Mouse (Mus musculus): ENCODE results near the gene Man2a1. TPM values are rescaled to one million over a fixed set of nuclear protein-coding genes. Genes with fewer than 3 reads are reported as not detected.

The Man2a1 gene
- polyA plus RNA-seq, 1 experiment from 2014 or later: 54.9 TPM

GRCm38 (mm10) chr17:64621649-64622351, 21.3 kb downstream of the Man2a1 start:
- no peak for TF ChIP-seq CTCF (IDR thresholded peaks at IDR 0.05)
- ATAC-seq: no peak
- no peaks in the 10 kb centered on the region for H3K27me3 ChIP-seq
- ChIA-PET POLR2A (interaction anchor here (1.2 kb wide), 1 partner anchor 8 kb away, joined by 4 read pairs; no protein-coding TSS in a partner anchor), CTCF (interaction anchor here (1.4 to 1.8 kb wide), 2 partner anchors 9 to 22 kb away, joined by 3 to 7 read pairs; partner anchors contain the start of gene Man2a1)
- DNase-seq (ENCODE audit: low read depth, low spot score): no peak
- in situ Hi-C loops (cut with MboI; ENCODE audit: low pct_unique_long_range_greater_than_20kb): loop anchor here (25.0 kb wide), 1 partner anchor 941 kb away; no protein-coding TSS in a partner anchor

- POLR2A ChIA-PET: interaction anchor here (1.2 kb wide), 1 partner anchor 8 kb away, joined by 4 read pairs; no protein-coding TSS in a partner anchor
- in situ Hi-C loops (cut with MboI; ENCODE audit: low pct_unique_long_range_greater_than_20kb): loop anchor here (25.0 kb wide), 1 partner anchor 940 kb away; no protein-coding TSS in a partner anchor
Observed at GRCm38 (mm10) chr17:64622352-64622886, 21.9 kb downstream of the Man2a1 start.

GRCm38 (mm10) chr17:64624439-64624838, 23.9 kb downstream of the Man2a1 start:
- ATAC-seq (no peak), DNase-seq (ENCODE audit: low read depth, low spot score) (no peak)
- in situ Hi-C loops (cut with MboI; ENCODE audit: low pct_unique_long_range_greater_than_20kb): loop anchor here (25.0 kb wide), 1 partner anchor 938 kb away; no protein-coding TSS in a partner anchor
- H3K27me3 ChIP-seq: no peaks in the 10 kb centered on the region
- ChIA-PET CTCF (interaction anchor here (1.0 to 1.5 kb wide), 2 partner anchors 11 to 15 kb away, joined by 4 read pairs; no protein-coding TSS in a partner anchor), POLR2A (no interaction called here)
- no peak for TF ChIP-seq CTCF (IDR thresholded peaks at IDR 0.05)

More at GRCm38 (mm10) chr17:64622352-64622886, 21.9 kb downstream of the Man2a1 start:
- ATAC-seq (no peak), DNase-seq (ENCODE audit: low read depth, low spot score) (no peak)
- TF ChIP-seq CTCF (IDR thresholded peaks at IDR 0.05): no peak
- no peaks in the 10 kb centered on the region for H3K27me3 ChIP-seq
- CTCF ChIA-PET: interaction anchor here (1.8 kb wide), 1 partner anchor 9 kb away, joined by 7 read pairs; no protein-coding TSS in a partner anchor

- no peaks in the 10 kb centered on the region for H3K27me3 ChIP-seq
- in situ Hi-C loops (cut with MboI; ENCODE audit: low pct_unique_long_range_greater_than_20kb): no loop called here
- CTCF ChIA-PET: interaction anchor here (1.3 kb wide), 1 partner anchor 9 kb away, joined by 4 read pairs; no protein-coding TSS in a partner anchor
- no peak for ATAC-seq
- no peak for DNase-seq (ENCODE audit: low read depth, low spot score)
- POLR2A ChIA-PET: no interaction called here
- TF ChIP-seq CTCF (IDR thresholded peaks at IDR 0.05): no peak
Observed at GRCm38 (mm10) chr17:64628796-64629195, 28.3 kb downstream of the Man2a1 start.

DNA sequence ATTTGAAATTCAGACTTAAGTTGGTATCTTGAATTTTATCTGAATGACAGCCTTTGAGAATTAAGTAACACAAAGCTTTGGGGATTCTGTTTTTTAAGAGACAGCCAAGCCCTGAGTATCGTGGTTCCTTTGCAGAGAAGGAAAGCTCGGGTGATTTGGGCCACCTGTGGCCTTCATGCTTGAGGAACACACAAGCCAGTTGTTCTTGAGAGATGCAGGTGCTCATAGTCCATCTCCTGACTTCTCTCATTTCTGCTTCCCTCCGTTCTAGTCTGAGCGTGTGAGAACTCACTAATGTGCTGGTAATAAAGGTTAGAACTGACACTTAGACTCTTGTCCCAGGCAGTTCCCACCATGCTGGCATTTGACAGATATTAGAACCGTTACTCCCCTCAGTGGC, 28.9 kb downstream of the Man2a1 start:
- no peak for DNase-seq (ENCODE audit: low read depth, low spot score)
- no peak for ATAC-seq
- no peaks in the 10 kb centered on the region for H3K27me3 ChIP-seq
- POLR2A ChIA-PET: interaction anchor here (1.2 kb wide), 1 partner anchor 8 kb away, joined by 4 read pairs; no protein-coding TSS in a partner anchor
- in situ Hi-C loops (cut with MboI; ENCODE audit: low pct_unique_long_range_greater_than_20kb): no loop called here
- no peak for TF ChIP-seq CTCF (IDR thresholded peaks at IDR 0.05)
- CTCF ChIA-PET: no interaction called here

GRCm38 (mm10) chr17:64630506-64630905, 30.0 kb downstream of the Man2a1 start:
- no peak for TF ChIP-seq CTCF (IDR thresholded peaks at IDR 0.05)
- POLR2A ChIA-PET: interaction anchor here (0.5 to 1.2 kb wide), 3 partner anchors 9 to 1327 kb away, joined by 3 to 4 read pairs (median 3); no protein-coding TSS in a partner anchor
- no peaks in the 10 kb centered on the region for H3K27me3 ChIP-seq
- no peak for DNase-seq (ENCODE audit: low read depth, low spot score)
- no peak for ATAC-seq
- CTCF ChIA-PET: interaction anchor here (1.3 kb wide), 1 partner anchor 9 kb away, joined by 7 read pairs; no protein-coding TSS in a partner anchor
- in situ Hi-C loops (cut with MboI; ENCODE audit: low pct_unique_long_range_greater_than_20kb): no loop called here

- ATAC-seq: no peak
- ChIA-PET POLR2A (no interaction called here), CTCF (interaction anchor here (1.0 to 1.6 kb wide), 2 partner anchors 14 to 20 kb away, joined by 3 to 4 read pairs; no protein-coding TSS in a partner anchor)
- no peaks in the 10 kb centered on the region for H3K27me3 ChIP-seq
- no peak for TF ChIP-seq CTCF (IDR thresholded peaks at IDR 0.05)
- in situ Hi-C loops (cut with MboI; ENCODE audit: low pct_unique_long_range_greater_than_20kb): no loop called here
- no peak for DNase-seq (ENCODE audit: low read depth, low spot score)
Observed at GRCm38 (mm10) chr17:64637868-64638537, 37.5 kb downstream of the Man2a1 start.

GRCm38 (mm10) chr17:64641376-64641775, 40.8 kb downstream of the Man2a1 start:
- ChIA-PET CTCF (no interaction called here), POLR2A (no interaction called here)
- in situ Hi-C loops (cut with MboI; ENCODE audit: low pct_unique_long_range_greater_than_20kb): no loop called here
- no peak for TF ChIP-seq CTCF (IDR thresholded peaks at IDR 0.05)
- no peaks in the 10 kb centered on the region for H3K27me3 ChIP-seq
- ATAC-seq (no peak), DNase-seq (ENCODE audit: low read depth, low spot score) (no peak)

- no peak for TF ChIP-seq CTCF (IDR thresholded peaks at IDR 0.05)
- ATAC-seq: no peak
- in situ Hi-C loops (cut with MboI; ENCODE audit: low pct_unique_long_range_greater_than_20kb): no loop called here
- ChIA-PET POLR2A (no interaction called here), CTCF (no interaction called here)
- DNase-seq (ENCODE audit: low read depth, low spot score): no peak
- H3K27me3 ChIP-seq: no peaks in the 10 kb centered on the region
Observed at GRCm38 (mm10) chr17:64643644-64644043, 43.1 kb downstream of the Man2a1 start.

- CTCF ChIA-PET: no interaction called here
Observed at GRCm38 (mm10) chr17:64644888-64645605, 44.5 kb downstream of the Man2a1 start.

More at GRCm38 (mm10) chr17:64644888-64645605, 44.5 kb downstream of the Man2a1 start:
- POLR2A ChIA-PET: no interaction called here
- DNase-seq (ENCODE audit: low read depth, low spot score) (no peak), ATAC-seq (no peak)
- no peak for TF ChIP-seq CTCF (IDR thresholded peaks at IDR 0.05)
- H3K27me3 ChIP-seq: no peaks in the 10 kb centered on the region
- in situ Hi-C loops (cut with MboI; ENCODE audit: low pct_unique_long_range_greater_than_20kb): no loop called here
